Mouse (Mus musculus): ENCODE data around the gene Gm49383.
"Not testable (repeated sequence)": the region's sequence is repeated elsewhere in the genome, so short reads cannot be mapped to it uniquely, and the experiment has no call there.

Gm49383 gene

GRCm38 (mm10) chr12:69164904-69165303, 32.0 kb downstream of the Gm49383 start:
- DNase-seq (ENCODE audit: low spot score in 2 of 2), result no peak

- DNase-seq (ENCODE audit: low spot score in 2 of 2), result not testable (repeated sequence)
Measured at GRCm38 (mm10) chr12:69163586-69163985, 33.3 kb downstream of the Gm49383 start.

- not testable (repeated sequence) for DNase-seq (ENCODE audit: low spot score in 2 of 2)
Measured at GRCm38 (mm10) chr12:69160677-69161076, 36.2 kb downstream of the Gm49383 start.

- no peak for DNase-seq (ENCODE audit: low spot score in 2 of 2)
Measured at GRCm38 (mm10) chr12:69159578-69159940, 37.3 kb downstream of the Gm49383 start.

- peak; percentile 98 to 99 for DNase-seq (ENCODE audit: low spot score in 2 of 2)
Measured at GRCm38 (mm10) chr12:69158765-69159577, 37.9 kb downstream of the Gm49383 start, which contains the start of gene Rps29. Rps29 (minus strand) TSS chr12:69159186.

GRCm38 (mm10) chr12:69158366-69158764, 38.5 kb downstream of the Gm49383 start:
- no peak for DNase-seq (ENCODE audit: low spot score in 2 of 2)

- no peak for DNase-seq (ENCODE audit: low spot score in 2 of 2)
Measured at GRCm38 (mm10) chr12:69157107-69157506, 39.8 kb downstream of the Gm49383 start.

- DNase-seq (ENCODE audit: low spot score in 2 of 2), result no peak
Measured at GRCm38 (mm10) chr12:69156436-69156835, 40.5 kb downstream of the Gm49383 start.

GRCm38 (mm10) chr12:69155923-69156322, 41.0 kb downstream of the Gm49383 start:
- no peak for DNase-seq (ENCODE audit: low spot score in 2 of 2)

GRCm38 (mm10) chr12:69150049-69150448, 46.9 kb downstream of the Gm49383 start:
- DNase-seq (ENCODE audit: low spot score in 2 of 2), result no peak

GRCm38 (mm10) chr12:69147166-69147735, 49.7 kb downstream of the Gm49383 start:
- no peak for DNase-seq (ENCODE audit: low spot score in 2 of 2)

GRCm38 (mm10) chr12:69143460-69143859, 53.4 kb downstream of the Gm49383 start:
- DNase-seq (ENCODE audit: low spot score in 2 of 2), result no peak

- DNase-seq (ENCODE audit: low spot score in 2 of 2), result no peak
Measured at GRCm38 (mm10) chr12:69139841-69140240, 57.1 kb downstream of the Gm49383 start.

GRCm38 (mm10) chr12:69139201-69139600, 57.7 kb downstream of the Gm49383 start:
- no peak for DNase-seq (ENCODE audit: low spot score in 2 of 2)
